Mouse (Mus musculus): ENCODE results near the gene Cabp7. TPM values are rescaled to one million over a fixed set of nuclear protein-coding genes. Genes with fewer than 3 reads are reported as not detected.

Cabp7 gene
- not detected in 2 replicates for polyA plus RNA-seq (2012)

DNA sequence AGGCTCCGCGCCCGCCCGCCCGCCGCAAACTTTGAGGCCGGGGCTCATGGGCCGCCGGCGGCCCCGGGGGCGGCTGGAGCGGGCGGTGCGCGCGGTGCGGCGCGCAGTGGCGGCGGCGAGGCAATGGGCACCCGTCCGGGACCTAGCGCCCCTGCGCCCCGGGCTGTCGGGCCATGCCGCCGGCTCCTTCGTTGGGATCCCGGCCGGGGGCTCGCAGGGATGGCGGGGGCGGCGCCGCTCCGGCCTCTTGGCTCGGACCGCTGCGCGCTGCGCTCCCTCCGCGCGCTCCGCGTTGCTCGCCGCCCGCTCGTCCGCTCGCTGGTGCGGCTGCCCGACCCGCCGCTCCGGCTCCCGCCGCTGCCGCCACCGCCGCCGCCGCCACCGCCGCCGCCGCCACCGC, at the start of gene Cabp7:
Gene Cabp7 (minus strand): TSS at position 46 of the 400 bp plus-strand sequence.
- Histone ChIP-seq H3K36me3 (ENCODE audit: control insufficient read depth) (no peaks in the 10 kb centered on the region), H3K27me3 (ENCODE audit: control insufficient read depth) (peaks cover 91% of the 10 kb centered on the region), H3K4me1 (ENCODE audit: control insufficient read depth) (no peaks in the 10 kb centered on the region), H3K4me3 (replicated peaks) (no peak within 1 kb of the TSS), H3K9me3 (ENCODE audit: control insufficient read depth, low read length) (peaks cover 7% of the 10 kb centered on the region; the same call in 1 of the 2 replicates)
- TF ChIP-seq GATA1 (IDR thresholded peaks at IDR 0.05; ENCODE audit: low read length) (no peak), TAL1 (IDR thresholded peaks at IDR 0.05; ENCODE audit: low read length) (no peak)

DNA sequence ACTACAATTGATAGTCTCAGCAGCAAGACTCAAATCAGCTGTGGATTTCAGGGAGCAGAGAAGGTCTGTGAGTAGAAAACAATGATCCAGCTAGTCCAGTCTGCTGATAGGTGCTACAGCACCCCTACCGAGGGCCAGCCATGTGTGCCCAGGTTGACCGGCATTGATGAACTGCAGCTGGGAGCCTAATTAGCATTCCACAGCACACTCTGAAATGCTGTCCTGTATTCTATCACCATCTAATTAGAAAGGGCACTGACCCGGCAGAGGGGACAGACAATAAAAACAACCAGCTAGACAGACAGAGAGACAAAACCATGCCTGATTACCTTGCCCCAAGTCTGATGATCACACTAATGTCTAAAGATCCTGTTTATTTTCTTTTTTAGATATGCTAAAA, 46.4 kb upstream of the Cabp7 start:
- H3K36me3 ChIP-seq (ENCODE audit: control insufficient read depth): peaks cover 65% of the 10 kb centered on the region
- no peaks in the 10 kb centered on the region for H3K4me1 ChIP-seq (ENCODE audit: control insufficient read depth)
- H3K27me3 ChIP-seq (ENCODE audit: control insufficient read depth): no peaks in the 10 kb centered on the region
- H3K9me3 ChIP-seq (ENCODE audit: control insufficient read depth, low read length): no peaks in the 10 kb centered on the region
- TF ChIP-seq GATA1 (IDR thresholded peaks at IDR 0.05; ENCODE audit: low read length): no peak
- TF ChIP-seq TAL1 (IDR thresholded peaks at IDR 0.05; ENCODE audit: low read length): no peak
- H3K4me3 ChIP-seq (replicated peaks): no peak overlapping the region

DNA sequence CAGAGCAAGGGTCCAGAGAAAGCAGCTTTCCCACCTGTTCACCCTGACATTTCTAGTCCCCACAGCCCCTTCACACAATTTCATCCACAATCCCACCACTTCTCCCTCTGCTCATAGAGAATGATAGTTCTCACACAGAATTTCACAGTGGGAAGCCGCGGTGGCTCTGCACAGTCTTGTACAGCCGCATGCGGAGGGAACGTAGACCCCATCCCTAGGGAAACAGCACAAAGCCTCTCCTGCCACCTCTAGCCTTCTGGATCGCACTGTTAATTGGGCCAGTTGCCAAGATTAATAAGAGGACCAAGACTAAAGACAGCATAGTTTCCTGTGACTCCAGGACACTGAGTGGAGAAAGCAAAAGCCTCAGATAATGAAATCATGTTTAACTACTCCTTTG, 45.0 kb upstream of the Cabp7 start:
- Histone ChIP-seq H3K27me3 (ENCODE audit: control insufficient read depth) (no peaks in the 10 kb centered on the region), H3K4me3 (replicated peaks) (no peak overlapping the region), H3K4me1 (ENCODE audit: control insufficient read depth) (no peaks in the 10 kb centered on the region), H3K9me3 (ENCODE audit: control insufficient read depth, low read length) (no peaks in the 10 kb centered on the region), H3K36me3 (ENCODE audit: control insufficient read depth) (peaks cover 67% of the 10 kb centered on the region)
- no peak for TF ChIP-seq TAL1 (IDR thresholded peaks at IDR 0.05; ENCODE audit: low read length)
- no peak for TF ChIP-seq GATA1 (IDR thresholded peaks at IDR 0.05; ENCODE audit: low read length)

DNA sequence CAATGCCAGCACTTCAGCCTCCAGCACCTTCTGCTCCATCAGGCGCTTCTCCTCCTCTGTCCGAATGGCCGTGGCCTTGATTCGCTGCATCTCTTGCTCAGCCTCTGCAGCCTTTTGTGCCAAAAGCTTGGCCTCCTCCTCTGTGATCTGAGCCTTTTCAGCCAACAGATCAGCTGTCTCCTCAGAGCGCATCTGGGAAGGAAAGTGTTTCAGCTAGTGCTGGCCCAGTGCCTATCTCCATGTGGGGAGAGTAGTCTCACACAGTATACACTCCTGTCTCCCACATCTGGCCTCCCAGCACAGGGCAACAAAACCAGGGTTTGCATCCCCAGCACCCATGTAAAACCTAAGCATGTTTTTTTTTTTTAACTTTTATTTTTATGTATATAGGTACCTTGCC, 43.1 kb upstream of the Cabp7 start:
- Histone ChIP-seq H3K4me3 (replicated peaks) (no peak overlapping the region), H3K9me3 (ENCODE audit: control insufficient read depth, low read length) (no peaks in the 10 kb centered on the region), H3K36me3 (ENCODE audit: control insufficient read depth) (peaks cover 81% of the 10 kb centered on the region), H3K27me3 (ENCODE audit: control insufficient read depth) (no peaks in the 10 kb centered on the region), H3K4me1 (ENCODE audit: control insufficient read depth) (no peaks in the 10 kb centered on the region)
- TF ChIP-seq GATA1 (IDR thresholded peaks at IDR 0.05; ENCODE audit: low read length): no peak
- no peak for TF ChIP-seq TAL1 (IDR thresholded peaks at IDR 0.05; ENCODE audit: low read length)

DNA sequence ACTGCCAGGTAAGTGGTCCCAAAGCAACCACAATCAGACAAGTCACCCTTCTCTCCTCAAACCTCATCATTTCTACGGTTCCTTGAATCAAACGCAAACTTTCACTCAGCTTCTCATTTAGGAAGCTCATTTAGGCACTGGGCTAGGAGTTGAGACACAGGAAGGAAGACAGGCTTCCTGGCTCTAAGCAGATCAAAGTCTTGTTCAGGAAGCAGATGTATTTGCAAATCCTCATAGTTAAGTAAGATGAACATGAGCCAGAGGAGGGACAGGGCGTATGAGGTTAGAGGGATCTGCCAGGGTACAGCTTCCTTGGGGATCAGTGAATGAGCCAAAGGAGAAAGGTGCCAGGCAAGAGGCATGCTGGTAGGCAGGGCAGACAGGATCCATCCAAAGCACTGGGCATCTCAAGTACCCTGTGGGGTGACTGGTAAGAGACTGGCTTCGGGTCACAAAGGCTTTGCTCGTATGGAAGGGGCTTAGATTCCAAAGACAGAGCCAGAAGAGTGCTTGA, 38.1 kb upstream of the Cabp7 start:
- H3K9me3 ChIP-seq (ENCODE audit: control insufficient read depth, low read length): no peaks in the 10 kb centered on the region
- H3K36me3 ChIP-seq (ENCODE audit: control insufficient read depth): peaks cover 80% of the 10 kb centered on the region
- H3K4me1 ChIP-seq (ENCODE audit: control insufficient read depth): no peaks in the 10 kb centered on the region
- no peaks in the 10 kb centered on the region for H3K27me3 ChIP-seq (ENCODE audit: control insufficient read depth)
- no peak overlapping the region for H3K4me3 ChIP-seq (replicated peaks)
- TF ChIP-seq TAL1 (IDR thresholded peaks at IDR 0.05; ENCODE audit: low read length): no peak
- no peak for TF ChIP-seq GATA1 (IDR thresholded peaks at IDR 0.05; ENCODE audit: low read length)

DNA sequence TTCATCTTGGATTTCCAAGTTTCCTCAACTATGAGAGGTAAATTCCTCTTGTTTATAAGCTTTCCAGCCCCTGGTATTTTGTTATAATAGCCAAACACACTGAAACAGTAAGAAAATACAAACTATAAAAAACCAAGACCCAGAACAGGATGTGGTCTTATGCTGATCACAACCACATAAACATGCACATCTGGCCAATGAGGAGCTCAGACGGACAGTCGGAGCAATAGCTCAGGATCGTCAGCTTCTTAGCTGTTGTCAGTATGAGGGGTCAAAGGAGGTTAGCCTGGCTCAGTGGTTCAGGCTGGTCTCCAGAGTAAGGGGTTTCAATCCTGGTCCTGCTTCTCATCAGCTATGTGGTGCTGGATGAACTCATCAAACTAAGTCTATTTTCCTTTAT, 36.5 kb upstream of the Cabp7 start:
- no peak for TF ChIP-seq TAL1 (IDR thresholded peaks at IDR 0.05; ENCODE audit: low read length)
- TF ChIP-seq GATA1 (IDR thresholded peaks at IDR 0.05; ENCODE audit: low read length): no peak
- Histone ChIP-seq H3K4me1 (ENCODE audit: control insufficient read depth) (no peaks in the 10 kb centered on the region), H3K4me3 (replicated peaks) (no peak overlapping the region), H3K36me3 (ENCODE audit: control insufficient read depth) (peaks cover 78% of the 10 kb centered on the region), H3K27me3 (ENCODE audit: control insufficient read depth) (no peaks in the 10 kb centered on the region), H3K9me3 (ENCODE audit: control insufficient read depth, low read length) (no peaks in the 10 kb centered on the region)

DNA sequence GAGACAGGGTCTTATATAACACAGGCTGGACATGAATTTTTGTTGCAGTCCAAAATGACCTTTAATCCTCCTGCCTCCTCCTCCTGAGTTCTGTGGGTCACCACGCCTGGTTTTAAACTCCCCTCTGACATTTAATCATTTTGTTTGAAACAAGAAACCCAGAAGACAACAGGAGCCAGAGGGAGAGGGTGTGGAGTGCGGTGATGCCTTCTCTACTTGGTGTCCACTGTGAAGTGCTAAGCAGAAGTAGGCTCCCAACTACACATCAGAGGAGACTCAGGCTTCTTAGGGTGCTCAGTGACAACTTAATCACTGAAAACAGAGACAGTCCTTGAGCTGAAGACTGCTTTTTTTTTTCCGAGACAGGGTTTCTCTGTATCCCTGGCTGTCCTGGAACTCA, 34.3 kb upstream of the Cabp7 start:
- peaks cover 70% of the 10 kb centered on the region for H3K36me3 ChIP-seq (ENCODE audit: control insufficient read depth)
- H3K4me1 ChIP-seq (ENCODE audit: control insufficient read depth): no peaks in the 10 kb centered on the region
- no peaks in the 10 kb centered on the region for H3K9me3 ChIP-seq (ENCODE audit: control insufficient read depth, low read length)
- no peak for TF ChIP-seq TAL1 (IDR thresholded peaks at IDR 0.05; ENCODE audit: low read length)
- TF ChIP-seq GATA1 (IDR thresholded peaks at IDR 0.05; ENCODE audit: low read length): no peak
- H3K4me3 ChIP-seq (replicated peaks): no peak overlapping the region
- H3K27me3 ChIP-seq (ENCODE audit: control insufficient read depth): no peaks in the 10 kb centered on the region

DNA sequence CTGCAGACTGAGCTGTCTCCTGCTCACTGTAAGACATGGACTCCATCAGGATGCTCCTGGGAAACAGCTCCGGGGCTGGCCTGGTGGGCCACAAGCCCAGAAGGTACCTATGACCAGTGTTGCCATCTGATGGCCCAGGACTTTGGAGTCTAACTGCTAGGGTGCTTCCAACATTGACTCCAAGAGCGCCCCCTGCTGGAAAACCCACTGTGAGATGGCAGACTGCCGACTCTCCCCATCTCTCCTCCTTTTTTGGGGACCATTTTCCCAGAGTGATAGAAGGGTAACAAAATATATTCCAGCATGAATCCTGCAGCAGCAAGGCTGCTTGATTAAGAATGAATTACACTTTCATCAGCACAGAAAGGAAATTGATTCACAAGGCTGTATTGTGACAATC, 26.3 kb upstream of the Cabp7 start:
- peaks cover 37% of the 10 kb centered on the region for H3K36me3 ChIP-seq (ENCODE audit: control insufficient read depth)

DNA sequence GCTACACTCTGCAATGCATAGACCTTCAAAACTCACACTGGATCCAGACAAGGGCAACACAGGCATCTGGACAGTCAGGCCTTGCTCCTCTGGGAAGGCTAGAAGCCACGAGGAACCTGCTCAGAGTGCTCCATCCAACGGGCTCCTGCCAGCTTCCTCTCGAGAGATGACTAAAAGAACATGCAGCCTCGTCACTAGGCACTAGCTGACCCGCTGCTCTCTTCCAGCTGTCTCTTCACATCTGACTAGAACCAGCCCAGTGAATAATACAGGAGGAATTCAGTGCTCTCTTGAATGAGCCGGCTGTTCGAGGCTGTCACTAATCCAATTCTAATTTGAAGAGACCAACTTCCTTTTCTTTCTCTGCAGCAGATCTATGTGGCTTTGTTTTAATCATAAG, 25.2 kb upstream of the Cabp7 start:
- no peak overlapping the region for H3K4me3 ChIP-seq (replicated peaks)
- H3K36me3 ChIP-seq (ENCODE audit: control insufficient read depth): peaks cover 33% of the 10 kb centered on the region
- H3K9me3 ChIP-seq (ENCODE audit: control insufficient read depth, low read length): no peaks in the 10 kb centered on the region
- H3K4me1 ChIP-seq (ENCODE audit: control insufficient read depth): no peaks in the 10 kb centered on the region
- no peaks in the 10 kb centered on the region for H3K27me3 ChIP-seq (ENCODE audit: control insufficient read depth)
- TF ChIP-seq GATA1 (IDR thresholded peaks at IDR 0.05; ENCODE audit: low read length): no peak
- no peak for TF ChIP-seq TAL1 (IDR thresholded peaks at IDR 0.05; ENCODE audit: low read length)

More for the DNA sequence above, 26.3 kb upstream of the Cabp7 start:
- Histone ChIP-seq H3K4me3 (replicated peaks) (no peak overlapping the region), H3K4me1 (ENCODE audit: control insufficient read depth) (no peaks in the 10 kb centered on the region), H3K9me3 (ENCODE audit: control insufficient read depth, low read length) (no peaks in the 10 kb centered on the region), H3K27me3 (ENCODE audit: control insufficient read depth) (no peaks in the 10 kb centered on the region)
- TF ChIP-seq GATA1 (IDR thresholded peaks at IDR 0.05; ENCODE audit: low read length) (no peak), TAL1 (IDR thresholded peaks at IDR 0.05; ENCODE audit: low read length) (no peak)

DNA sequence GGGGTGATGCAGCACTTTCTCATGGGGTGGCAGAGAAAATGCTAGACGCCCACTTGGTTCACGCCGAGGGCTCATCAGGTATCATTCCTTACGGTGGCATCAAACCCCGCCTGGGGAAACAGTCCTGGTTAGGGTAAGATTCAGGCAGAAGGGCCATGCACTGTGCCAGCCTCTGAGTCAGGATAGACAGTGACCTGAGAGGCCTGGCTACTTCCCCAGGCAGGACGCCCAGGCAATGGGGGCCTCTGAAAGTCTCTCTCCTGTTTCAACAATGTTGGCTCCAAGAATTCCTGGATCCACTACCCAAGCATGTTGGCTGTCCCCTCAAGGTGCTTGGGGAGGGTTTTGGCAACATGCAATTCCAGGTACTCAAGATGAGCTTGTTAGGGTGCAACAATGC, 23.3 kb upstream of the Cabp7 start:
- no peaks in the 10 kb centered on the region for H3K9me3 ChIP-seq (ENCODE audit: control insufficient read depth, low read length)
- H3K36me3 ChIP-seq (ENCODE audit: control insufficient read depth): peaks cover 29% of the 10 kb centered on the region
- H3K4me3 ChIP-seq (replicated peaks): no peak overlapping the region
- TF ChIP-seq GATA1 (IDR thresholded peaks at IDR 0.05; ENCODE audit: low read length): no peak
- no peak for TF ChIP-seq TAL1 (IDR thresholded peaks at IDR 0.05; ENCODE audit: low read length)
- no peaks in the 10 kb centered on the region for H3K27me3 ChIP-seq (ENCODE audit: control insufficient read depth)
- no peaks in the 10 kb centered on the region for H3K4me1 ChIP-seq (ENCODE audit: control insufficient read depth)
